Mouse (Mus musculus) hindbrain, embryonic 14.5 days (tissue): ENCODE measurements at regions not wholly inside any gene's neighbourhood (a gene's known extent, or its start where the extent isn't known, plus 50 kb on each side); places are given as distances from the start of the nearest gene placed in this dataset.
"Not testable (repeated sequence)": the region's sequence is repeated elsewhere in the genome, so short reads cannot be mapped to it uniquely, and the experiment has no call there.

ENCODE experiments used
- ATAC-seq: fragments of 200-750 bp; cut with Nextera tagmentation; 2 replicates; pipeline ENCODE4 v1.8.0; 2017; ENCODE audit warnings: moderate number of reproducible peaks, mild to moderate bottlenecking, moderate TSS enrichment, moderate library complexity; ENCODE audit not compliant: low FRiP score
- DNase-seq: peaks from one replicate; pipeline ENCODE4 v3.0.0-alpha.2; 2015; ENCODE audit warnings: low spot score
- H3K27ac ChIP-seq: fragments of 300-500 bp; sonication (generic); 2 replicates; pipeline ENCODE4 v1.5.1; 2014; ENCODE audit warnings: mild to moderate bottlenecking, moderate library complexity
- H3K27me3 ChIP-seq: fragments of 300-500 bp; sonication (generic); 2 replicates; pipeline ENCODE4 v1.6.1; 2014; ENCODE audit warnings: mild to moderate bottlenecking, low read length, mixed read lengths; ENCODE audit not compliant: control insufficient read depth, insufficient read depth
- H3K36me3 ChIP-seq: fragments of 300-500 bp; sonication (generic); replicated peaks from 2 replicates; pipeline ENCODE4 v1.6.1; 2014; ENCODE audit not compliant: control insufficient read depth, insufficient read depth
- H3K4me1 ChIP-seq: fragments of 300-500 bp; sonication (generic); replicated peaks from 2 replicates; pipeline ENCODE4 v1.6.1; 2014; ENCODE audit warnings: antibody characterized with exemption, low read length, mixed read lengths; ENCODE audit not compliant: control insufficient read depth, insufficient read depth
- H3K4me2 ChIP-seq: fragments of 300-500 bp; sonication (generic); replicated peaks from 2 replicates; pipeline ENCODE4 v1.6.1; 2014; ENCODE audit warnings: mild to moderate bottlenecking, moderate library complexity
- H3K4me3 ChIP-seq: fragments of 300-500 bp; sonication (generic); replicated peaks from 2 replicates; pipeline ENCODE4 v1.5.1; 2014; ENCODE audit warnings: mild to moderate bottlenecking, low read length
- H3K9ac ChIP-seq: fragments of 300-500 bp; sonication (generic); 2 replicates; pipeline ENCODE4 v1.6.1; 2014
- H3K9me3 ChIP-seq: fragments of 300-500 bp; sonication (generic); 2 replicates; pipeline ENCODE4 v1.6.1; 2016; ENCODE audit warnings: low read length; ENCODE audit not compliant: control insufficient read depth
- WGBS: fragments of 180-500 bp; shearing (Covaris S2); extraction: QIAGEN DNeasy Blood & Tissue Kit; methylation state at CpG from one replicate; pipeline ENCODE4 v1.1.7; 2014; 5-methylcytosine and 5-hydroxymethylcytosine counted together

GRCm38 (mm10) chr14:37430656-37431055 lies 295.6 kb upstream of the Ghitm start:
- ATAC-seq (no peak), DNase-seq (no peak)
- no peak overlapping the region for H3K4me2 ChIP-seq
- H3K36me3 ChIP-seq, result no peaks in the 10 kb centered on the region
- WGBS, result 65% methylated on average over 1 of the region's 1 CpGs
- H3K9me3 ChIP-seq, result no peaks in the 10 kb centered on the region
- H3K27me3 ChIP-seq, result no peaks in the 10 kb centered on the region
- H3K4me3 ChIP-seq, result no peak overlapping the region
- H3K27ac ChIP-seq, result no peak overlapping the region
- H3K4me1 ChIP-seq, result no peaks in the 10 kb centered on the region
- no peak overlapping the region for H3K9ac ChIP-seq

- no peaks in the 10 kb centered on the region for H3K9me3 ChIP-seq
- no peak for ATAC-seq
- no peaks in the 10 kb centered on the region for H3K36me3 ChIP-seq
- H3K4me3 ChIP-seq, result no peak overlapping the region
- H3K27me3 ChIP-seq, result no peaks in the 10 kb centered on the region
- no peak overlapping the region for H3K27ac ChIP-seq
- no peak overlapping the region for H3K9ac ChIP-seq
- H3K4me1 ChIP-seq, result no peaks in the 10 kb centered on the region
- no peak overlapping the region for H3K4me2 ChIP-seq
- no peak for DNase-seq
These were observed 290.4 kb upstream of the Ghitm start for GRCm38 (mm10) chr14:37425506-37425905.

- Histone ChIP-seq H3K9ac (no peak overlapping the region), H3K27me3 (no peaks in the 10 kb centered on the region), H3K27ac (no peak overlapping the region), H3K36me3 (no peaks in the 10 kb centered on the region), H3K9me3 (no peaks in the 10 kb centered on the region), H3K4me1 (no peaks in the 10 kb centered on the region), H3K4me2 (no peak overlapping the region), H3K4me3 (no peak overlapping the region)
- WGBS, result 64% methylated on average over 2 of the region's 2 CpGs
- DNase-seq (no peak), ATAC-seq (no peak)
These were observed 286.5 kb upstream of the Ghitm start for GRCm38 (mm10) chr14:37421566-37421965.

- not testable (repeated sequence) for H3K9me3 ChIP-seq, H3K27me3 ChIP-seq, H3K4me2 ChIP-seq, H3K9ac ChIP-seq, H3K36me3 ChIP-seq, H3K27ac ChIP-seq, ATAC-seq, H3K4me1 ChIP-seq, H3K4me3 ChIP-seq, DNase-seq
- 60% methylated on average over 1 of the region's 1 CpGs for WGBS
These were observed 277.5 kb upstream of the Ghitm start for GRCm38 (mm10) chr14:37412583-37412982.

GRCm38 (mm10) chr14:37371972-37372371 lies 236.9 kb upstream of the Ghitm start:
- no peaks in the 10 kb centered on the region for H3K4me1 ChIP-seq
- ATAC-seq (no peak), DNase-seq (no peak)
- H3K9me3 ChIP-seq, result no peaks in the 10 kb centered on the region
- WGBS, result 86% methylated on average over 1 of the region's 1 CpGs
- H3K9ac ChIP-seq, result no peak overlapping the region
- no peak overlapping the region for H3K27ac ChIP-seq
- H3K4me2 ChIP-seq, result no peak overlapping the region
- H3K4me3 ChIP-seq, result no peak overlapping the region
- H3K27me3 ChIP-seq, result no peaks in the 10 kb centered on the region
- no peaks in the 10 kb centered on the region for H3K36me3 ChIP-seq

- H3K4me2 ChIP-seq, result no peak overlapping the region
- DNase-seq, result no peak
- no peaks in the 10 kb centered on the region for H3K27me3 ChIP-seq
- H3K36me3 ChIP-seq, result no peaks in the 10 kb centered on the region
- 82% methylated on average over 3 of the region's 3 CpGs for WGBS
- no peak overlapping the region for H3K27ac ChIP-seq
- no peaks in the 10 kb centered on the region for H3K9me3 ChIP-seq
- ATAC-seq, result no peak
- H3K4me1 ChIP-seq, result no peaks in the 10 kb centered on the region
- H3K4me3 ChIP-seq, result no peak overlapping the region
- no peak overlapping the region for H3K9ac ChIP-seq
These were observed 226.8 kb upstream of the Ghitm start for GRCm38 (mm10) chr14:37361896-37362295.

- peak; percentile 86 for DNase-seq
- Histone ChIP-seq H3K27ac (no peak overlapping the region), H3K4me1 (no peaks in the 10 kb centered on the region), H3K9ac (no peak overlapping the region), H3K27me3 (no peaks in the 10 kb centered on the region), H3K36me3 (no peaks in the 10 kb centered on the region), H3K9me3 (no peaks in the 10 kb centered on the region), H3K4me2 (no peak overlapping the region), H3K4me3 (no peak overlapping the region)
- peak; percentile 90; the same call in 1 of the 2 replicates for ATAC-seq
- WGBS, result 29% methylated on average over 9 of the region's 9 CpGs
These were observed 221.1 kb upstream of the Ghitm start for GRCm38 (mm10) chr14:37355968-37356704.

GRCm38 (mm10) chr14:37323392-37323791 lies 188.3 kb upstream of the Ghitm start:
- Histone ChIP-seq H3K9me3 (no peaks in the 10 kb centered on the region), H3K27me3 (no peaks in the 10 kb centered on the region), H3K4me2 (no peak overlapping the region), H3K27ac (no peak overlapping the region), H3K9ac (no peak overlapping the region), H3K4me1 (no peaks in the 10 kb centered on the region), H3K36me3 (no peaks in the 10 kb centered on the region), H3K4me3 (no peak overlapping the region)
- 64% methylated on average over 4 of the region's 4 CpGs for WGBS
- no peak for DNase-seq
- ATAC-seq, result peak; percentile 17; the same call in 1 of the 2 replicates

GRCm38 (mm10) chr14:37315239-37315895 lies 180.3 kb upstream of the Ghitm start:
- 70% methylated on average over 7 of the region's 7 CpGs for WGBS
- Histone ChIP-seq H3K27ac (no peak overlapping the region), H3K4me3 (no peak overlapping the region), H3K4me1 (no peaks in the 10 kb centered on the region), H3K27me3 (no peaks in the 10 kb centered on the region), H3K9ac (no peak overlapping the region), H3K4me2 (no peak overlapping the region), H3K36me3 (no peaks in the 10 kb centered on the region), H3K9me3 (no peaks in the 10 kb centered on the region)
- DNase-seq (peak; percentile 28), ATAC-seq (peak; percentile 55; the same call in 1 of the 2 replicates)
